Comparison of ENCODE assay signal across 17 mouse cellular contexts in genomic region chr5:123631210-123631609, GRCm38 (mm10).
"Had no signal": no experiment of that assay in that cellular context is flagged by ENCODE, and none has a peak within 500 bp of the region (broad histone marks: within the 10 kb centered on the region; RNA-seq: fewer than 3 reads in every experiment).

No protein-coding gene starts in this region.

- H3K27ac ChIP-seq: neural tube, embryonic 12.5 days; neural tube, embryonic 13.5 days; neural tube, embryonic 15.5 days; stomach, embryonic 15.5 days; stomach, postnatal 0 days had no signal

- H3K4me3 ChIP-seq: neural tube, embryonic 12.5 days; neural tube, embryonic 13.5 days; neural tube, embryonic 15.5 days; stomach, embryonic 15.5 days had no signal

- H3K9me3 ChIP-seq: neural tube, embryonic 12.5 days; neural tube, embryonic 13.5 days; neural tube, embryonic 15.5 days; stomach, embryonic 15.5 days had no signal

- DNase-seq: retina, postnatal 1 day; right cerebral cortex, adult 18-20 months; right cerebral cortex, postnatal 14 days; right cerebral cortex, postnatal 25 days; right cerebral cortex, postnatal 4 days; spleen, adult 18-20 months; thymus, adult 18-20 months; thymus, adult 2 months; thymus, postnatal 14 days; thymus, postnatal 25 days; thymus, postnatal 36 days; thymus, postnatal 4 days had no signal

- H3K36me3 ChIP-seq: stomach, embryonic 15.5 days had no signal

- H3K27me3 ChIP-seq: neural tube, embryonic 12.5 days; neural tube, embryonic 13.5 days; neural tube, embryonic 15.5 days; stomach, embryonic 15.5 days had no signal

- H3K9ac ChIP-seq: neural tube, embryonic 12.5 days; neural tube, embryonic 13.5 days; neural tube, embryonic 15.5 days; stomach, embryonic 15.5 days had no signal

- H3K4me1 ChIP-seq: neural tube, embryonic 12.5 days; neural tube, embryonic 13.5 days; neural tube, embryonic 15.5 days; stomach, embryonic 15.5 days had no signal
